Mouse (Mus musculus) hindbrain, embryonic 12.5 days (tissue): ENCODE data around the gene Arhgap45. TPM values are rescaled to one million over a fixed set of nuclear protein-coding genes. Genes with fewer than 3 reads are reported as not detected.
A peak's percentile ranks its signal among the peaks of the same experiment; 100 is the strongest.
"Not testable (repeated sequence)": the region's sequence is repeated elsewhere in the genome, so short reads cannot be mapped to it uniquely, and the experiment has no call there.

Source experiments
- ATAC-seq: fragments of 200-750 bp; cut with Nextera tagmentation; 2 replicates; pipeline ENCODE4 v1.8.0; 2017; ENCODE audit warnings: moderate TSS enrichment; ENCODE audit not compliant: low FRiP score
- H3K27ac ChIP-seq: fragments of 300-500 bp; sonication (generic); 2 replicates; pipeline ENCODE4 v1.5.1; 2016; ENCODE audit warnings: mild to moderate bottlenecking
- H3K27me3 ChIP-seq: fragments of 300-500 bp; sonication (generic); 2 replicates; pipeline ENCODE4 v1.6.1; 2016; ENCODE audit warnings: mild to moderate bottlenecking
- H3K36me3 ChIP-seq: fragments of 300-500 bp; sonication (generic); 2 replicates; pipeline ENCODE4 v1.6.1; 2016; ENCODE audit warnings: mild to moderate bottlenecking
- H3K4me1 ChIP-seq: fragments of 300-500 bp; sonication (generic); 2 replicates; pipeline ENCODE4 v1.6.1; 2016
- H3K4me2 ChIP-seq: fragments of 300-500 bp; sonication (generic); replicated peaks from 2 replicates; pipeline ENCODE4 v1.6.1; 2016; ENCODE audit warnings: mild to moderate bottlenecking
- H3K4me3 ChIP-seq: fragments of 300-500 bp; sonication (generic); 2 replicates; pipeline ENCODE4 v1.5.1; 2016; ENCODE audit warnings: mild to moderate bottlenecking
- H3K9ac ChIP-seq: fragments of 300-500 bp; sonication (generic); 2 replicates; pipeline ENCODE4 v1.6.1; 2016; ENCODE audit warnings: mild to moderate bottlenecking, moderate library complexity
- H3K9me3 ChIP-seq: fragments of 300-500 bp; sonication (generic); replicated peaks from 2 replicates; pipeline ENCODE4 v1.6.1; 2016; ENCODE audit warnings: mild to moderate bottlenecking
- WGBS: fragments of 180-500 bp; shearing (Covaris S2); methylation state at CpG from one replicate; pipeline ENCODE4 v1.1.7; 2016; 5-methylcytosine and 5-hydroxymethylcytosine counted together
- polyA plus RNA-seq: library from polyadenylated mRNA; unstranded; fragments of >200 nt; fragmentation: Nextera tagmentation; extraction: Ambion mirVana; gene quantifications from 2 replicates; pipeline ENCODE4 v1.2.1, GENCODE M21; 2016

Arhgap45 gene
- polyA plus RNA-seq, 1 experiment from 2014 or later = 8.7 TPM

DNA sequence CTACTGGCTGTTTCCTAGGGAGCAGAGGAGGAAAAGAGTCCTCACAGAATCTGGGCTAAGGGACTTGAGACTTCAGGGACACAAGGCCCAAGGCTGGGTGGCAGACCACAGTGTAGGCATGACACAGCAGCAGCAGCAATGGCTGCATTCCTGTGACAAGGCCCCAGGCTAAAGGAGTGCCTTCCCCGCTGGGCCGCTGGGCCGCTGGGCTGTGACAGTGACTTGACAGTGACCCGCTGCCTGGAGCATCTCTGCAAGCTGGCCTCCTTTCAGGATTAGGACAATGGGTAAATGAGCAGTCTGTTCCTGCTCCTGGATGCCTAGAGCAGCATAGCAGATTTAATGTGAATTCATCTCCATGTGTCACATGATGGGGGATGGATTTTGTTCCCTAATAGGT lies 27.6 kb downstream of the Arhgap45 start:
- peak overlapping the region; percentile 35; the same call in 1 of the 2 replicates for H3K9ac ChIP-seq
- no peak overlapping the region for H3K4me2 ChIP-seq
- peaks cover 7% of the 10 kb centered on the region; the same call in 1 of the 2 replicates for H3K27me3 ChIP-seq
- H3K27ac ChIP-seq = peak overlapping the region; percentile 79
- WGBS = 17% methylated on average over 4 of the region's 4 CpGs
- peaks cover 24% of the 10 kb centered on the region for H3K4me1 ChIP-seq
- no peak overlapping the region for H3K4me3 ChIP-seq
- H3K36me3 ChIP-seq = no peaks in the 10 kb centered on the region
- ATAC-seq = no peak
- H3K9me3 ChIP-seq = no peaks in the 10 kb centered on the region

DNA sequence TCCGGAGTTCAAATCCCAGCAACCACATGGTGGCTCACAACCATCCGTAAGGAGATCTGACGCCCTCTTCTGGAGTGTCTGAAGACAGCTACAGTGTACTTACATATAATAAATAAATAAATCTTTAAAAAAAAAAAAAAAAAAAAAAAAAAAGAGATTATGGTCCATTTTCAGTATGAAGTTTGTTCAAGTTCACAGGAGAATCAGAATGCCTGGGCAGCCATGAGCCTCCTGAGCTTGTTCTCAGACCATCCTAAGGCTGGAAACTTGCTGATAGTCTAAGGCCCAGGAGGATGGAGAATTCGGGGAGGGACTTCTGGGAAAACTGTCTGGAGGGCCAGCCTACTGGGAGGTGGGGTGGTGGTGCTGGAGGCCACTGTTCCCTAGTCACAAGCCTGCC lies 28.9 kb downstream of the Arhgap45 start:
- 93% methylated on average over 4 of the region's 4 CpGs for WGBS
- not testable (repeated sequence) for H3K4me2 ChIP-seq, H3K27me3 ChIP-seq, ATAC-seq, H3K36me3 ChIP-seq, H3K9ac ChIP-seq, H3K4me3 ChIP-seq, H3K9me3 ChIP-seq, H3K27ac ChIP-seq
- peaks cover 21% of the 10 kb centered on the region for H3K4me1 ChIP-seq

DNA sequence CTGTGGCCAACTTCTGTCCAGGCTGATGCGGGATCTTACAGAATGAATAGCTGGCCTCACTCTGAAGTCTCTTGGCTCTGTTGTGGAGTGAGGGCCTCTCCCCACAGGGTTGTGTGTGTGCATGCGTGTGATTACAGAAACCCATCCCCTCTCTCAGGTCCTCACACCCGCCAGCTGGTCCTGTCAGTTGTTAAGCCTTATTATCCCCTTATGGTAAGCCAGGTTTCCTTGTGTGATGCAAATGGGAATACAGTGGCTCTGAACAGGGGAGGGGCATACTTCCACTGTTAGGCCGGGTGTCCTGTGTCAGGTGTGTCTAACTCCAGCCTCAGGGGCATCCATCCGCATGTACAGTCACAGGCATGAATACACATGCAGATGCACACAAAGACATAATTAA lies 29.3 kb downstream of the Arhgap45 start:
- ATAC-seq = no peak
- no peak overlapping the region for H3K9ac ChIP-seq
- 78% methylated on average over 5 of the region's 5 CpGs for WGBS

DNA sequence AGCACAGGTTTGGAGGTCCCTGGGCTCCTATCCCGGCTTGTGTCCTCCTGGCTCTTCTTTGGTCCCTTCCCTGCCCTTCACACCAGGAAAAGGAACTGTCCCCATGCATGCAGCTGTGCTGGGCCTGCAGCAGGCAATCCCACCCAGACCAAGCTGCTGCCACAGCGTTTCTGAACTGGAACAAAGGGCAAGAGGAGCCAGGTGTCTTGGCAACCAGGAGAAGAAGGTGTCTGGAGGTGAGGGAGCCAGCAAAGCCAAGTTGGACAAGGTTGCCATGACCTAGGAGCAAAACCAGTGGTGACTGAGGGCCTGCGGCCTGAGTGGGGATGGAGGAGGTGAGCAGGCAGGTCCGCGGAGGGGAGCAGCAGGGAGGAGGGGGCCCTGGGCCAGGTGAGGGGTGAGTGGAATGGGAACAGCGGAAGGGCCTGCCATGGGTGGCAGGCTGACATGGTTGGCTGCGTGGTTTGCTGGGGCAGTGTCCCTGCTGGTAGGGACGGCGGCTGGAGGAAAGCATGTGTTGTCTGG lies 30.6 kb downstream of the Arhgap45 start, which contains the start of gene Gpx4:
Gene Gpx4, plus strand, starts transcription at position 126 of the 525 bp plus-strand sequence.
- peaks cover 25% of the 10 kb centered on the region for H3K4me1 ChIP-seq
- H3K4me3 ChIP-seq = no peak within 1 kb of the TSS
- no peak within 1 kb of the TSS for H3K9ac ChIP-seq
- no peaks in the 10 kb centered on the region for H3K36me3 ChIP-seq
- H3K4me2 ChIP-seq = 0 out of 2 replicates have a peak within 1 kb of the TSS, but pooled peaks have one; percentile 4
- ATAC-seq = no peak
- H3K27ac ChIP-seq = peak within 1 kb of the TSS; percentile 72
- WGBS = 50% methylated on average over 9 of the region's 9 CpGs
- H3K27me3 ChIP-seq = peaks cover 7% of the 10 kb centered on the region; the same call in 1 of the 2 replicates
- no peaks in the 10 kb centered on the region for H3K9me3 ChIP-seq

More for the DNA sequence above, 29.3 kb downstream of the Arhgap45 start:
- Histone ChIP-seq H3K27me3 (peaks cover 7% of the 10 kb centered on the region; the same call in 1 of the 2 replicates), H3K36me3 (no peaks in the 10 kb centered on the region), H3K9me3 (no peaks in the 10 kb centered on the region), H3K4me3 (no peak overlapping the region), H3K4me1 (peaks cover 21% of the 10 kb centered on the region), H3K4me2 (no peak overlapping the region), H3K27ac (no peak overlapping the region)

DNA sequence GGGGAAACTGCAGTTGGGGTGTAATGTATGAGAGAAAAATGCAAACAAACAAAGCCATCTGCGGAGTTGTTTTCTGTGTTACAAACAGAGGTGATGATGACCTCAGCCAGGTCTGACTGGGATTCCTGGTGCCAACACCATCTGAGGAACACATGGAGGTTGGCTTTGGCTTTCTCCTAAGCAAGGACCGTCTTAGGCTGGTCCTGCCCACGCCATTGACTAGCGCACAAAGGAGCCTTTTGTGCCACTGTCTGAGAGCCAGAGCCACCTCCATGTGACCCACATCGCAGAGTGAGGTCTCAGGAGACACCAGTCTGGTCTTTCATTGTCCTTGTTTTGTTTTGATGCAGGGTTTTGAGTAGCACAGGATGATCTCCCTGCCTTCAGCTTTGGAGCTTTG lies 31.9 kb downstream of the Arhgap45 start:
- Histone ChIP-seq H3K27me3 (peaks cover 7% of the 10 kb centered on the region; the same call in 1 of the 2 replicates), H3K9ac (no peak overlapping the region), H3K27ac (peak overlapping the region; percentile 72), H3K4me1 (peaks cover 32% of the 10 kb centered on the region), H3K36me3 (no peaks in the 10 kb centered on the region), H3K4me3 (no peak overlapping the region), H3K4me2 (0 out of 2 replicates have a peak overlapping the region, but pooled peaks have one; percentile 11), H3K9me3 (no peaks in the 10 kb centered on the region)
- WGBS = 6% methylated on average over 5 of the region's 5 CpGs
- no peak for ATAC-seq

DNA sequence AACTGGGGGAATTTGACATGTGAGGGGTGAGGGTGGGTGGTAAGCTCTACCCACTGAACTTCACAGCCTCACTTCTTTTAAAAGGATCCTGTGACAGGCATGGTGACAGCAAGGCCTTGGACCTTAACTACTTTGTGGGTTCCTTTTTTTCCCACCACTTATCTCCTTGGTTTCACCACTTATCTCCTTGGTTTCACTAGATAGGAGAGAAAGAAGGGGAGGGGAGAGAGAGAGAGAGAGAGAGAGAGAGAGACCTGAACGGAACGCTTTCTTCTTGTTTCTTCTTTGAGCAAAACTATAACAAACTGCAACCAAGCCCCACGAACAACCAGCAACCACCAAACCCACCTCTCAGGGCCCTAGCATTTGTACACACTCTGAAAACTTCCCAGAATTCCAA lies 32.4 kb downstream of the Arhgap45 start:
- H3K9me3 ChIP-seq = no peaks in the 10 kb centered on the region
- no peak overlapping the region for H3K4me3 ChIP-seq
- 0 out of 2 replicates have a peak overlapping the region, but pooled peaks have one; percentile 11 for H3K4me2 ChIP-seq
- H3K9ac ChIP-seq = no peak overlapping the region
- H3K27ac ChIP-seq = peak overlapping the region; percentile 72
- peaks cover 32% of the 10 kb centered on the region for H3K4me1 ChIP-seq
- H3K27me3 ChIP-seq = peaks cover 7% of the 10 kb centered on the region; the same call in 1 of the 2 replicates
- 53% methylated on average over 3 of the region's 3 CpGs for WGBS
- no peak for ATAC-seq
- no peaks in the 10 kb centered on the region for H3K36me3 ChIP-seq

DNA sequence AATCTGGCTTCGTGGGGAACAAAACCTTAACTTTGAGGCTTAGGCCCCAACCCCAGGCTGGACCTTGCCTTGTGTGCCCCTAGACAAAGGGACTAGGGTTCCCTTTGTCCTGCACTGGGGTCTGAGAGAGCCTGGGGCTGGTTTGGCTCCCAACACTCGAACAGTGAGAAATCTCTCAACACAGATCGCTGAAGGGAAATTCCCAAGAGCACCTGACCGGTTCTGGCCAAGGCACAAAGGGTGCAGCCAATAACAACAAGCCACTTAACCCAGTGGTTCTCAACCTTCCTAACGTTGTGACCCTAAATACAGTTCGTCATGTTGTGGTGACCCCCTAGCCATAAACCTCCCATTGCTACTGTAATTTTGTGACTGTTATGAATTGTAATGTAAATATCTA lies 33.8 kb downstream of the Arhgap45 start:
- no peak overlapping the region for H3K4me2 ChIP-seq
- ATAC-seq = no peak
- WGBS = 18% methylated on average over 6 of the region's 6 CpGs
- peaks cover 38% of the 10 kb centered on the region for H3K4me1 ChIP-seq
- no peak overlapping the region for H3K27ac ChIP-seq
- H3K4me3 ChIP-seq = no peak overlapping the region
- peaks cover 7% of the 10 kb centered on the region; the same call in 1 of the 2 replicates for H3K27me3 ChIP-seq
- H3K9me3 ChIP-seq = no peaks in the 10 kb centered on the region
- H3K9ac ChIP-seq = no peak overlapping the region
- peaks cover 1% of the 10 kb centered on the region; the same call in 1 of the 2 replicates for H3K36me3 ChIP-seq

DNA sequence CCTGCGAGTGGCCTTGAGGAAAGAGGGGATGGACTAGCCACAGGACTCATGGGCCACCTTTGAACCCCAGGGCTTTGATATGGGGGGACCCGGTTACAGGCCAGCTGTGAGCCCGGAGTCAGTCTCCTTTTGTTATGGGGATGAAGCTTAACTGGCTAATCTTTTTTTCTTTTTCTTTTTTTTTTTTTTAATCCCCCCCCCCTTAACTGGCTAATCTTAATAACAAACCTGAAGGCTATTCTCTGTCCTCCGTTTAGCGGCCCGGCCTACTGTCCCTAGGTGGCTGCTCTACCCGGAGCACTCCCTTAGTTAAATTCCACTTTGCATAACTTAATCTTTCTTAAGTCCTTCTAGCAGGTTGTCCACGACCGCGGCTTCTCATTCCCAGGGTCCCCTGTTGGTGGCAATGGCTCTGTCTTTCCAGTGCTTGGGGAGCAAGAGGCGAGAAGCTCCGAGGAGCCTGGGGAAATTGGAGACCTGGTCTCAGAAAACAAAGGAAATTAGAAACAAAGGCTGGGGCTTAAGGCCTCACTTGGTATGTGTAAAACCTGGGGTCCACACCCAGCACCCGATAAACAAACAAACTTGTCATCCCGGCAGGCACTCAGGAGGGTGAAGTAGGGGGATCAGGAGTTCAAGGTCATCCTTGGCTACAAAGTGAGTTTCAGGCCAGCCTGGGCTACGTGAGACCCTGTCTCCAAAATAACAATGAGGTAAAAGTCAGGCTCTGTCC lies 34.6 kb downstream of the Arhgap45 start:
- Histone ChIP-seq H3K27me3 (peaks cover 7% of the 10 kb centered on the region; the same call in 1 of the 2 replicates), H3K9ac (no peak overlapping the region), H3K4me2 (no peak overlapping the region), H3K9me3 (no peaks in the 10 kb centered on the region), H3K4me1 (peaks cover 44% of the 10 kb centered on the region), H3K27ac (no peak overlapping the region), H3K36me3 (peaks cover 9% of the 10 kb centered on the region; the same call in 1 of the 2 replicates), H3K4me3 (no peak overlapping the region)
- no peak for ATAC-seq
- 20% methylated on average over 15 of the region's 15 CpGs for WGBS

DNA sequence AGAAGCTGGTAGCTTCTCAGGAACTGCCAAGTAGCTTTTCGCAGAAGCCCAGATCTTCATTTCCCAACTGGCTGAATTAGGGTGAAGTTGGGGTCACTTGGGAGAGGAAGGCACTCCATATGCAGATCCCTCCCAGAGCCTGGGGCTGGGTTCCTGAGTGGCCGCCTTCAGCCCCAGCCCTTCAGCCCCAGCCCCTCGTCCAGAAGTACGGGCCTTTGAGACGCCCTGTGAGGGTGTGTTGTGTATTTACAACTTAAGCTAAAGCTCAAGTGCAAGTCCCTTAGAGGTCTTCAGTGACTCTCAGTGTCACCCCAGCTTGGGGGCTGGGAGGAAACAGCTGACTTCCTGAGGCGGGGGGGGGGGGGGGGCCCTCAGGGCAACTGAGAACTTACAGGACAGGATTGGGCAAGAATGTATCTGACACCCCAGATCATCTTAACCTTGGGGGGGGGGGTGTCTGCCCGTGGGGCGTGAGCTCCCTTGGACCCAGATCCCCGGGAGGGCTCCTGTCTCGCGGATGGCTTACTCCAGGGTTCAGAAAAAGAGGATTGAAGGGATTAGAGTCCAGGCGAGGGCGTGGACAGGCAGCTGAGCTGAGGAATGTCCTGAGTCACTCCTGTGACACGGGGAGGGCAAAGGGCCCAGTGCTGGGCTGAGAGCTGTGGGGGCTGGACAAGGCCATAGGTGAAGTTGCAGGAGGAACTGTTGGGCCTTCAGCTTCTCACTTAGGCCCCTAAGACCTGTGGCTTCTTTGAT lies 35.3 kb downstream of the Arhgap45 start:
- H3K4me3 ChIP-seq = no peak overlapping the region
- no peak overlapping the region for H3K27ac ChIP-seq
- H3K27me3 ChIP-seq = peaks cover 7% of the 10 kb centered on the region; the same call in 1 of the 2 replicates
- peaks cover 44% of the 10 kb centered on the region for H3K4me1 ChIP-seq
- peaks cover 15% of the 10 kb centered on the region for H3K36me3 ChIP-seq
- peak overlapping the region; percentile 42; the same call in 1 of the 2 replicates for H3K9ac ChIP-seq
- ATAC-seq = no peak
- no peaks in the 10 kb centered on the region for H3K9me3 ChIP-seq
- WGBS = 35% methylated on average over 14 of the region's 14 CpGs
- H3K4me2 ChIP-seq = no peak overlapping the region

DNA sequence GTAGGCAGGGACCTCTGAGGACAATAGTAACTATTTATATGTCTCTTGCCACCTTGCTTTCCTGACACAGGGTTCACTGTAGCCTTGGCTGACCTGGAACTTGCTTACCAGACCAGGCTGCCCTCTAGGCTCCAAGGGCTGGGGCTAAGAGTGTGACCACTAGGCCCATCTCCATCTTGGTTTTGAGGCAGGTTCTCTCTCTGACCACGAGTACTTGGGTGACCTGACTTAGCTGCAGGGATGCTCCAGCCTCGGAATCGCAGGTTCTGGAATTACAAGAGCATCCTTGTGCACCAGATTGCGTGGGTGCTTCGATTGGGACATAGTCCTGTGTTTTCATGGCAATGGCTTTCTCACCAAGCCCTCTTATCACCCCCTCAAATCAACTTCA lies 35.9 kb downstream of the Arhgap45 start:
- H3K36me3 ChIP-seq = peaks cover 21% of the 10 kb centered on the region
- 0 out of 2 replicates have a peak, but pooled peaks cover 1% of the 10 kb centered on the region for H3K27me3 ChIP-seq
- 86% methylated on average over 5 of the region's 5 CpGs for WGBS
- ATAC-seq = no peak
- 0 out of 2 replicates have a peak overlapping the region, but pooled peaks have one; percentile 66 for H3K27ac ChIP-seq
- H3K4me3 ChIP-seq = no peak overlapping the region
- H3K4me2 ChIP-seq = no peak overlapping the region
- H3K9ac ChIP-seq = peak overlapping the region; percentile 42; the same call in 1 of the 2 replicates
- peaks cover 40% of the 10 kb centered on the region for H3K4me1 ChIP-seq
- H3K9me3 ChIP-seq = no peaks in the 10 kb centered on the region

DNA sequence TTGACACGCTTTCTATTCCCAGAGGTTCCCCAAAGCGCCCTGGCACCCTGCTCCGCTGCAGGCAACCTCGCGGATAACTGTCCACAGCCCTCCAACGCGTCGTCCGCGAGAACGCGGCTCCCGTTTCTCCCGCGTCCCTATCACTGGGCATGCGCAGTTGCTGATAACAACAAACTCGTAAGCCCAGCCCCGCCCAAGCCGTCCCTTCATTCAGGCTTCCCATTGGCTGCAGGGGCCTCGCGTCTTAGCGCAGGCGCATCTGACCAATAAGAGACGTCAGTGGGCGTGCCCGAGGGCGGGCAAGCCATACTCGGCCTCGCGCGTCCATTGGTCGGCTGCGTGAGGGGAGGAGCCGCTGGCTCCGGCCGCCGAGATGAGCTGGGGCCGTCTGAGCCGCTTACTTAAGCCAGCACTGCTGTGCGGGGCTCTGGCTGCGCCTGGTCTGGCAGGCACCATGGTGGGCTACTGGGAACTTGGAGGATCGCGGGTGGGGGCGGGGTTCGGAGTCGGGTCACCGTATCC lies 36.9 kb downstream of the Arhgap45 start:
- Histone ChIP-seq H3K9ac (peak overlapping the region; percentile 91), H3K27me3 (no peaks in the 10 kb centered on the region), H3K4me2 (peak overlapping the region; percentile 71), H3K36me3 (peaks cover 30% of the 10 kb centered on the region), H3K4me3 (peak overlapping the region; percentile 87), H3K4me1 (peaks cover 31% of the 10 kb centered on the region), H3K27ac (peak overlapping the region; percentile 97), H3K9me3 (no peaks in the 10 kb centered on the region)
- peak; percentile 96 for ATAC-seq
- WGBS = under 1% methylated on average over 47 of the region's 47 CpGs
